Mouse (Mus musculus) right cerebral cortex, postnatal 10 days (tissue): ENCODE data around the gene Fam198b.

Experiments
- DNase-seq, 2 experiments: peaks; one replicate each; pipeline ENCODE4 v3.0.0; 2021; ENCODE audit warnings: low spot score in 2 of 2

Fam198b gene

GRCm38 (mm10) chr3:79884305-79884704 is at the start of gene Fam198b:
Gene Fam198b (plus strand): TSS chr3:79884533.
- DNase-seq, result no peak

GRCm38 (mm10) chr3:79838751-79839150 is 45.6 kb upstream of the Fam198b start:
- peak; percentile 50 to 52 for DNase-seq

GRCm38 (mm10) chr3:79841475-79841874 is 42.9 kb upstream of the Fam198b start:
- no peak for DNase-seq

GRCm38 (mm10) chr3:79842165-79842564 is 42.2 kb upstream of the Fam198b start:
- DNase-seq, result peak in 1 of 2 experiments; percentile 49

GRCm38 (mm10) chr3:79842616-79843016 is 41.7 kb upstream of the Fam198b start:
- peak; percentile 79 to 81 for DNase-seq

- peak in 1 of 2 experiments; percentile 44 for DNase-seq
Measured at GRCm38 (mm10) chr3:79843999-79844398, 40.3 kb upstream of the Fam198b start.

- no peak for DNase-seq
Measured at GRCm38 (mm10) chr3:79846633-79847032, 37.7 kb upstream of the Fam198b start.

- DNase-seq, result no peak
Measured at GRCm38 (mm10) chr3:79848841-79849240, 35.5 kb upstream of the Fam198b start.

- DNase-seq, result no peak
Measured at GRCm38 (mm10) chr3:79849621-79850020, 34.7 kb upstream of the Fam198b start.

GRCm38 (mm10) chr3:79850656-79851055 is 33.7 kb upstream of the Fam198b start:
- DNase-seq, result no peak

- no peak for DNase-seq
Measured at GRCm38 (mm10) chr3:79852108-79852507, 32.2 kb upstream of the Fam198b start.

- DNase-seq, result peak in 1 of 2 experiments; percentile 34
Measured at GRCm38 (mm10) chr3:79852654-79853166, 31.6 kb upstream of the Fam198b start, which contains the start of gene Tmem144. Gene Tmem144 (minus strand): TSS chr3:79852773.

GRCm38 (mm10) chr3:79857780-79858179 is 26.6 kb upstream of the Fam198b start:
- DNase-seq, result no peak

- no peak for DNase-seq
Measured at GRCm38 (mm10) chr3:79858221-79858620, 26.1 kb upstream of the Fam198b start.

GRCm38 (mm10) chr3:79864824-79865223 is 19.5 kb upstream of the Fam198b start:
- DNase-seq, result no peak

- DNase-seq, result no peak
Measured at GRCm38 (mm10) chr3:79866089-79866488, 18.2 kb upstream of the Fam198b start.

- DNase-seq, result no peak
Measured at GRCm38 (mm10) chr3:79866526-79866925, 17.8 kb upstream of the Fam198b start.

- DNase-seq, result peak; percentile 65 to 80
Measured at GRCm38 (mm10) chr3:79867121-79867709, 17.1 kb upstream of the Fam198b start.

GRCm38 (mm10) chr3:79875471-79875870 is 8.9 kb upstream of the Fam198b start:
- no peak for DNase-seq

GRCm38 (mm10) chr3:79878350-79878749 is 6.0 kb upstream of the Fam198b start:
- DNase-seq, result no peak

GRCm38 (mm10) chr3:79879246-79879645 is 5.1 kb upstream of the Fam198b start:
- no peak for DNase-seq

GRCm38 (mm10) chr3:79881645-79882044 is 2.7 kb upstream of the Fam198b start:
- DNase-seq, result no peak

- DNase-seq, result peak; percentile 48 to 72
Measured at GRCm38 (mm10) chr3:79883092-79883491, 1.2 kb upstream of the Fam198b start.

- DNase-seq, result peak; percentile 79 to 87
Measured at GRCm38 (mm10) chr3:79884761-79885189, 442 bp downstream of the Fam198b start.
